Comparison of ENCODE assay signal across 8 mouse cellular contexts in genomic region chr19:10502571-10502970, GRCm38 (mm10). TPM values are rescaled to one million over a fixed set of nuclear protein-coding genes. Genes with fewer than 3 reads are reported as not detected.
A peak's percentile ranks its signal among the peaks of the same experiment; 100 is the strongest.
DNase-seq lines count a peak whose midpoint lies in the region; ATAC-seq and TF ChIP-seq lines count a peak whose summit lies in the region.
"Had no signal": no experiment of that assay in that cellular context is flagged by ENCODE, and none has a peak within 500 bp of the region (broad histone marks: within the 10 kb centered on the region; RNA-seq: fewer than 3 reads in every experiment).

No protein-coding gene starts in this region.

- no peak overlapping the region for H3K4me2 ChIP-seq in embryonic facial prominence, embryonic 14.5 days (ENCODE audit: low read depth, low read length)
- no peak overlapping the region for H3K4me2 ChIP-seq in intestine, postnatal 0 days (replicated peaks; ENCODE audit: low read depth)
- H3K4me2 ChIP-seq: heart, embryonic 15.5 days had no signal

- peak; percentile 93 for TF ChIP-seq CTCF in intestine, postnatal 0 days (IDR thresholded peaks at IDR 0.05; ENCODE audit: low read depth)

- H3K27me3 ChIP-seq in embryonic facial prominence, embryonic 14.5 days (replicated peaks; ENCODE audit: control insufficient read depth, insufficient read depth, low read length): no peaks in the 10 kb centered on the region
- H3K27me3 ChIP-seq in intestine, postnatal 0 days (replicated peaks; ENCODE audit: control insufficient read depth, insufficient read depth, low read length): no peaks in the 10 kb centered on the region
- H3K27me3 ChIP-seq: heart, embryonic 15.5 days had no signal

- 0 out of 2 replicates have a peak, but pooled peaks cover 3% of the 10 kb centered on the region for H3K4me1 ChIP-seq in embryonic facial prominence, embryonic 14.5 days (ENCODE audit: control insufficient read depth, insufficient read depth, low read length)
- no peaks in the 10 kb centered on the region for H3K4me1 ChIP-seq in intestine, postnatal 0 days (replicated peaks; ENCODE audit: control insufficient read depth, insufficient read depth, low read length)
- H3K4me1 ChIP-seq: heart, embryonic 15.5 days had no signal

- no peak overlapping the region for H3K4me3 ChIP-seq in embryonic facial prominence, embryonic 14.5 days (ENCODE audit: low read depth, low read length)
- no peak overlapping the region for H3K4me3 ChIP-seq in intestine, postnatal 0 days (ENCODE audit: low read depth, low read length)
- H3K4me3 ChIP-seq: heart, embryonic 15.5 days had no signal

- H3K36me3 ChIP-seq in embryonic facial prominence, embryonic 14.5 days (ENCODE audit: control insufficient read depth, insufficient read depth, low read length): peaks cover 74% of the 10 kb centered on the region
- H3K36me3 ChIP-seq in intestine, postnatal 0 days (ENCODE audit: control insufficient read depth, insufficient read depth): peaks cover 71% of the 10 kb centered on the region

- no peak overlapping the region for H3K9ac ChIP-seq in embryonic facial prominence, embryonic 14.5 days (ENCODE audit: low read depth, low read length)
- no peak overlapping the region for H3K9ac ChIP-seq in intestine, postnatal 0 days (ENCODE audit: low read depth, low read length)
- H3K9ac ChIP-seq: heart, embryonic 15.5 days had no signal

- H3K27ac ChIP-seq in embryonic facial prominence, embryonic 14.5 days (replicated peaks; ENCODE audit: low read depth, low read length): no peak overlapping the region
- H3K27ac ChIP-seq in intestine, postnatal 0 days (ENCODE audit: low read depth, low read length): no peak overlapping the region
- H3K27ac ChIP-seq: heart, embryonic 15.5 days had no signal

- ATAC-seq in embryonic facial prominence, embryonic 14.5 days (ENCODE audit: low read depth): peak; percentile 79
- 0 out of 2 replicates have a peak, but pooled peaks have one; percentile 22 for ATAC-seq in intestine, postnatal 0 days

- peak; percentile 46 for DNase-seq in ovary, postnatal 14 days (ENCODE audit: low spot score)
- no peak for DNase-seq in ovary, adult 18-20 months (ENCODE audit: low spot score)
- DNase-seq in R1 (ENCODE audit: low read depth, low spot score): peak; percentile 58
- DNase-seq in embryonic facial prominence, embryonic 14.5 days (ENCODE audit: low spot score): peak; percentile 41
- DNase-seq in mesoderm, embryonic 11.5 days (ENCODE audit: low read depth, low spot score): peak; percentile 72
- DNase-seq in spleen, postnatal 4 days (ENCODE audit: low spot score in 2 of 2): peak; percentile 35 to 73

- 7% methylated on average over 4 of the region's 4 CpGs for WGBS in embryonic facial prominence, embryonic 14.5 days
- WGBS in intestine, postnatal 0 days: 4% methylated on average over 4 of the region's 4 CpGs

- H3K9me3 ChIP-seq in embryonic facial prominence, embryonic 14.5 days (ENCODE audit: control insufficient read depth, low read length): no peaks in the 10 kb centered on the region
- no peaks in the 10 kb centered on the region for H3K9me3 ChIP-seq in intestine, postnatal 0 days (ENCODE audit: control insufficient read depth)
- H3K9me3 ChIP-seq: heart, embryonic 15.5 days had no signal

RNA-seq across cellular contexts. Expression of gene Ppp1r32, which starts 19.8 kb away (rescaled TPM):
- polyA plus RNA-seq in embryonic facial prominence, embryonic 14.5 days (2014; fragmentation: Nextera tagmentation; extraction: Ambion mirVana): 0.45 and 2.5 TPM in 2 replicates
- polyA plus RNA-seq in intestine, postnatal 0 days (2015; fragmentation: Nextera tagmentation; extraction: Ambion mirVana): 26.1 and 27.8 TPM in 2 replicates
- polyA plus RNA-seq: heart, embryonic 15.5 days had no signal

RNA-seq across cellular contexts. Expression of gene Cpsf7, which starts 22.5 kb away (rescaled TPM):
- polyA plus RNA-seq in embryonic facial prominence, embryonic 14.5 days (2014; fragmentation: Nextera tagmentation; extraction: Ambion mirVana): 50.9 TPM in 2 replicates
- 17.7 and 18.1 TPM in 2 replicates for polyA plus RNA-seq in intestine, postnatal 0 days (2015; fragmentation: Nextera tagmentation; extraction: Ambion mirVana)

RNA-seq across cellular contexts. Expression of gene Sdhaf2, which starts 23.4 kb away (rescaled TPM):
- polyA plus RNA-seq in embryonic facial prominence, embryonic 14.5 days (2014; fragmentation: Nextera tagmentation; extraction: Ambion mirVana): 57.0 and 62.1 TPM in 2 replicates
- polyA plus RNA-seq in intestine, postnatal 0 days (2015; fragmentation: Nextera tagmentation; extraction: Ambion mirVana): 42.5 and 46.3 TPM in 2 replicates

RNA-seq across cellular contexts. Expression of gene Lrrc10b, which starts 45.3 kb away (rescaled TPM):
- 0.68 and 1.4 TPM in 2 replicates for polyA plus RNA-seq in embryonic facial prominence, embryonic 14.5 days (2014; fragmentation: Nextera tagmentation; extraction: Ambion mirVana)
- 12.5 and 14.3 TPM in 2 replicates for polyA plus RNA-seq in intestine, postnatal 0 days (2015; fragmentation: Nextera tagmentation; extraction: Ambion mirVana)

RNA-seq across cellular contexts. Expression of gene Tmem216, which starts 53.5 kb away (rescaled TPM):
- 42.6 and 49.7 TPM in 2 replicates for polyA plus RNA-seq in embryonic facial prominence, embryonic 14.5 days (2014; fragmentation: Nextera tagmentation; extraction: Ambion mirVana)
- polyA plus RNA-seq in intestine, postnatal 0 days (2015; fragmentation: Nextera tagmentation; extraction: Ambion mirVana): 11.0 and 12.2 TPM in 2 replicates
